Mouse (Mus musculus) hindbrain, postnatal 0 days (tissue): Measurements from ENCODE around the gene Fgfr2. TPM values are rescaled to one million over a fixed set of nuclear protein-coding genes. Genes with fewer than 3 reads are reported as not detected.

ENCODE experiments used
- ATAC-seq: fragments of 200-750 bp; cut with Nextera tagmentation; 2 replicates; pipeline ENCODE4 v1.8.0; 2017; ENCODE audit warnings: mild to moderate bottlenecking, moderate TSS enrichment, moderate library complexity
- DNase-seq: peaks from one replicate; pipeline ENCODE4 v3.0.0-alpha.2; 2015; ENCODE audit warnings: low spot score
- H3K27ac ChIP-seq: fragments of 300-500 bp; sonication (generic); 2 replicates; pipeline ENCODE4 v1.5.1; 2014; ENCODE audit warnings: mild to moderate bottlenecking
- H3K27me3 ChIP-seq: fragments of 300-500 bp; sonication (generic); 2 replicates; pipeline ENCODE4 v1.6.1; 2014; ENCODE audit warnings: low read length, mixed read lengths; ENCODE audit not compliant: insufficient read depth
- H3K36me3 ChIP-seq: fragments of 300-500 bp; sonication (generic); 2 replicates; pipeline ENCODE4 v1.6.1; 2014; ENCODE audit warnings: low read length, mixed read lengths; ENCODE audit not compliant: insufficient read depth
- H3K4me1 ChIP-seq: fragments of 300-500 bp; sonication (generic); 2 replicates; pipeline ENCODE4 v1.6.1; 2014; ENCODE audit warnings: antibody characterized with exemption, low read length, mixed read lengths; ENCODE audit not compliant: insufficient read depth
- H3K4me2 ChIP-seq: fragments of 300-500 bp; sonication (generic); 2 replicates; pipeline ENCODE4 v1.6.1; 2014; ENCODE audit warnings: low read depth, mild to moderate bottlenecking, low read length, moderate library complexity, mixed read lengths
- H3K4me3 ChIP-seq: fragments of 300-500 bp; sonication (generic); 2 replicates; pipeline ENCODE4 v1.5.1; 2014; ENCODE audit warnings: low read length
- H3K9ac ChIP-seq: fragments of 300-500 bp; sonication (generic); replicated peaks from 2 replicates; pipeline ENCODE4 v1.6.1; 2014; ENCODE audit warnings: mild to moderate bottlenecking, low read length, moderate library complexity, mixed read lengths
- H3K9me3 ChIP-seq: fragments of 300-500 bp; sonication (generic); 2 replicates; pipeline ENCODE4 v1.6.1; 2016; ENCODE audit warnings: low read length, mixed read lengths
- CTCF ChIP-seq: IDR thresholded peaks from 2 replicates; pipeline ENCODE4 v1.5.1; 2016; ENCODE audit warnings: antibody characterized with exemption, control low read depth, low read depth
- WGBS: fragments of 180-500 bp; shearing (Covaris S2); extraction: QIAGEN DNeasy Blood & Tissue Kit; methylation state at CpG from one replicate; pipeline ENCODE4 v1.1.7; 2014; 5-methylcytosine and 5-hydroxymethylcytosine counted together
- polyA plus RNA-seq: library from polyadenylated mRNA; unstranded; fragments of >200 nt; fragmentation: Nextera tagmentation; extraction: Ambion mirVana; gene quantifications from 2 replicates; pipeline ENCODE4 v1.2.1, GENCODE M21; 2015
- total RNA-seq: library from RNA; depleted of rRNA; stranded (reverse); fragments of >200 nt; gene quantifications from 2 replicates; pipeline ENCODE4 v1.2.3, GENCODE M21; 2014

Fgfr2 gene
- total and polyA plus RNA-seq, 2 experiments from 2014 or later: 17.3 to 49.0 TPM

- H3K4me2 ChIP-seq: no peak overlapping the region
- H3K4me1 ChIP-seq: no peaks in the 10 kb centered on the region
- 88% methylated on average over 16 of the region's 16 CpGs for WGBS
- DNase-seq: no peak
- ATAC-seq: no peak
- TF ChIP-seq CTCF: no peak
- peaks cover 28% of the 10 kb centered on the region for H3K36me3 ChIP-seq
- no peaks in the 10 kb centered on the region for H3K9me3 ChIP-seq
- H3K9ac ChIP-seq: no peak overlapping the region
- H3K27me3 ChIP-seq: no peaks in the 10 kb centered on the region
- no peak overlapping the region for H3K4me3 ChIP-seq
- no peak overlapping the region for H3K27ac ChIP-seq
Observed at GRCm38 (mm10) chr7:130903505-130904074, 2219.6 kb downstream of the Fgfr2 start.

- Histone ChIP-seq H3K27ac (no peak overlapping the region), H3K9ac (no peak overlapping the region), H3K4me3 (no peak overlapping the region), H3K27me3 (no peaks in the 10 kb centered on the region), H3K4me1 (no peaks in the 10 kb centered on the region), H3K4me2 (no peak overlapping the region), H3K36me3 (peaks cover 22% of the 10 kb centered on the region), H3K9me3 (no peaks in the 10 kb centered on the region)
- no peak for TF ChIP-seq CTCF
- WGBS: 97% methylated on average over 1 of the region's 1 CpGs
- no peak for DNase-seq
- ATAC-seq: no peak
Observed at GRCm38 (mm10) chr7:130902929-130903328, 2220.2 kb downstream of the Fgfr2 start.

- DNase-seq (no peak), ATAC-seq (no peak)
- no peak overlapping the region for H3K4me3 ChIP-seq
- no peak overlapping the region for H3K9ac ChIP-seq
- H3K27ac ChIP-seq: no peak overlapping the region
- WGBS: 96% methylated on average over 5 of the region's 5 CpGs
- no peak overlapping the region for H3K4me2 ChIP-seq
- H3K9me3 ChIP-seq: no peaks in the 10 kb centered on the region
- peaks cover 30% of the 10 kb centered on the region for H3K36me3 ChIP-seq
- TF ChIP-seq CTCF: no peak
- H3K27me3 ChIP-seq: no peaks in the 10 kb centered on the region
- no peaks in the 10 kb centered on the region for H3K4me1 ChIP-seq
Observed at GRCm38 (mm10) chr7:130900233-130900848, 2222.8 kb downstream of the Fgfr2 start.

- Histone ChIP-seq H3K4me2 (no peak overlapping the region), H3K27me3 (no peaks in the 10 kb centered on the region), H3K4me3 (no peak overlapping the region), H3K9me3 (no peaks in the 10 kb centered on the region), H3K4me1 (no peaks in the 10 kb centered on the region), H3K36me3 (peaks cover 14% of the 10 kb centered on the region; the same call in 1 of the 2 replicates), H3K9ac (no peak overlapping the region), H3K27ac (no peak overlapping the region)
- peak; percentile 36 for TF ChIP-seq CTCF
- ATAC-seq (no peak), DNase-seq (peak; percentile 47)
- 79% methylated on average over 4 of the region's 4 CpGs for whole genome bisulfite sequencing
Observed at GRCm38 (mm10) chr7:130898373-130898772, 2224.8 kb downstream of the Fgfr2 start.

- no peak for TF ChIP-seq CTCF
- Histone ChIP-seq H3K36me3 (peaks cover 10% of the 10 kb centered on the region; the same call in 1 of the 2 replicates), H3K4me2 (no peak overlapping the region), H3K9me3 (no peaks in the 10 kb centered on the region), H3K27me3 (no peaks in the 10 kb centered on the region), H3K9ac (no peak overlapping the region), H3K4me3 (no peak overlapping the region), H3K27ac (no peak overlapping the region), H3K4me1 (no peaks in the 10 kb centered on the region)
- DNase-seq (no peak), ATAC-seq (no peak)
- 88% methylated on average over 10 of the region's 10 CpGs for WGBS
Observed at GRCm38 (mm10) chr7:130897201-130897600, 2225.9 kb downstream of the Fgfr2 start.

- Histone ChIP-seq H3K4me3 (no peak overlapping the region), H3K27ac (no peak overlapping the region), H3K27me3 (no peaks in the 10 kb centered on the region), H3K9ac (no peak overlapping the region), H3K4me1 (no peaks in the 10 kb centered on the region), H3K36me3 (peaks cover 8% of the 10 kb centered on the region; the same call in 1 of the 2 replicates), H3K4me2 (no peak overlapping the region), H3K9me3 (no peaks in the 10 kb centered on the region)
- TF ChIP-seq CTCF: no peak
- ATAC-seq (no peak), DNase-seq (no peak)
- 72% methylated on average over 3 of the region's 3 CpGs for WGBS
Observed at GRCm38 (mm10) chr7:130896064-130896463, 2227.1 kb downstream of the Fgfr2 start.

GRCm38 (mm10) chr7:130895618-130895945, 2227.6 kb downstream of the Fgfr2 start:
- DNase-seq (no peak), ATAC-seq (no peak)
- Histone ChIP-seq H3K9ac (no peak overlapping the region), H3K4me1 (no peaks in the 10 kb centered on the region), H3K27me3 (no peaks in the 10 kb centered on the region), H3K4me3 (no peak overlapping the region), H3K9me3 (no peaks in the 10 kb centered on the region), H3K36me3 (peaks cover 8% of the 10 kb centered on the region; the same call in 1 of the 2 replicates), H3K4me2 (no peak overlapping the region), H3K27ac (no peak overlapping the region)
- WGBS: 65% methylated on average over 2 of the region's 2 CpGs
- TF ChIP-seq CTCF: no peak
